Comparison of ENCODE assay signal across 24 mouse cellular contexts in genomic region chr2:6046796-6047195, GRCm38 (mm10).
DNase-seq lines count a peak whose midpoint lies in the region; ATAC-seq lines count a peak whose summit lies in the region.
"Had no signal": no experiment of that assay in that cellular context is flagged by ENCODE, and none has a peak within 500 bp of the region (broad histone marks: within the 10 kb centered on the region; RNA-seq: fewer than 3 reads in every experiment).

No protein-coding gene starts in this region.

- WGBS in midbrain, embryonic 11.5 days: 76% methylated on average over 7 of the region's 7 CpGs
- WGBS in midbrain, embryonic 15.5 days: 69% methylated on average over 7 of the region's 7 CpGs

- H3K4me2 ChIP-seq in midbrain, embryonic 11.5 days: no peak overlapping the region
- H3K4me2 ChIP-seq in midbrain, embryonic 15.5 days: no peak overlapping the region

- no peaks in the 10 kb centered on the region for H3K27me3 ChIP-seq in midbrain, embryonic 11.5 days (ENCODE audit: control insufficient read depth, insufficient read depth, low read length)
- no peaks in the 10 kb centered on the region for H3K27me3 ChIP-seq in midbrain, embryonic 15.5 days (replicated peaks)
- H3K27me3 ChIP-seq: CH12.LX, Patski had no signal

- ATAC-seq in midbrain, embryonic 11.5 days (ENCODE audit: low FRiP score): no peak
- no peak for ATAC-seq in midbrain, embryonic 15.5 days (replicated peaks)
- ATAC-seq: activated CD4-positive, CD25-positive, alpha-beta regulatory T cell, adult 4 months; CD4-positive, CD25-positive, alpha-beta regulatory T cell, adult 4 months; Patski had no signal

- no peak overlapping the region for H3K27ac ChIP-seq in midbrain, embryonic 11.5 days (ENCODE audit: low read depth, low read length)
- no peak overlapping the region for H3K27ac ChIP-seq in midbrain, embryonic 15.5 days

- H3K9ac ChIP-seq in midbrain, embryonic 11.5 days (ENCODE audit: low read length): no peak overlapping the region
- no peak overlapping the region for H3K9ac ChIP-seq in midbrain, embryonic 15.5 days

- H3K9me3 ChIP-seq in midbrain, embryonic 11.5 days (ENCODE audit: control insufficient read depth, low read length): no peaks in the 10 kb centered on the region
- H3K9me3 ChIP-seq in midbrain, embryonic 15.5 days: no peaks in the 10 kb centered on the region
- H3K9me3 ChIP-seq: G1E had no signal

- DNase-seq in heart, adult 11 months: peak; percentile 55
- DNase-seq in heart, adult 18-20 months: no peak
- peak; percentile 33 for DNase-seq in midbrain, embryonic 11.5 days (ENCODE audit: low spot score, missing footprints)
- DNase-seq in R1 (ENCODE audit: low read depth, low spot score) (peak; percentile 57), ZHBTc4 (ENCODE audit: low read depth, low spot score) (peak; percentile 23)
- DNase-seq in urinary bladder, postnatal 36 days (ENCODE audit: low spot score in 2 of 2): no peak
- DNase-seq in kidney, postnatal 36 days: no peak
- DNase-seq: adrenal gland, adult 2 months; adrenal gland, adult 8-10 months; adrenal gland, postnatal 10 days; adrenal gland, postnatal 14 days; adrenal gland, postnatal 25 days; adrenal gland, postnatal 36 days; B cell, adult 2 months; cerebellum, adult 11 months; cerebellum, adult 11-12 months; cerebellum, adult 18-20 months; cerebellum, adult 2 months had no signal

- H3K36me3 ChIP-seq in midbrain, embryonic 11.5 days (ENCODE audit: control insufficient read depth, insufficient read depth, low read length): peaks cover 10% of the 10 kb centered on the region; the same call in 1 of the 2 replicates
- peaks cover 15% of the 10 kb centered on the region; the same call in 1 of the 2 replicates for H3K36me3 ChIP-seq in midbrain, embryonic 15.5 days (replicated peaks)

- no peak overlapping the region for H3K4me3 ChIP-seq in midbrain, embryonic 11.5 days (ENCODE audit: low read depth, low read length)
- H3K4me3 ChIP-seq in midbrain, embryonic 15.5 days: no peak overlapping the region

- no peaks in the 10 kb centered on the region for H3K4me1 ChIP-seq in midbrain, embryonic 11.5 days (ENCODE audit: control insufficient read depth, insufficient read depth, low read length)
- H3K4me1 ChIP-seq in midbrain, embryonic 15.5 days: no peaks in the 10 kb centered on the region

Comparison
In these comparisons a context has a peak if more than half of its experiments do, and no peak if none do; other contexts are left out.
1. DNase-seq: peak in heart, adult 11 months (single experiment), midbrain, embryonic 11.5 days (single experiment), R1 (single experiment) and ZHBTc4 (single experiment); none in heart, adult 18-20 months (0 of 2), urinary bladder, postnatal 36 days (0 of 2) and kidney, postnatal 36 days (0 of 2).